Mouse (Mus musculus) adrenal gland, postnatal 0 days (tissue): Measurements from ENCODE around the gene Skint10. TPM values are rescaled to one million over a fixed set of nuclear protein-coding genes. Genes with fewer than 3 reads are reported as not detected.

Experiments used
- polyA plus RNA-seq: library from polyadenylated mRNA; unstranded; fragments of >200 nt; fragmentation: Nextera tagmentation; extraction: Ambion mirVana; gene quantifications from 2 replicates; pipeline ENCODE4 v1.2.1, GENCODE M21; 2015

The Skint10 gene
- not detected in 2 replicates for polyA plus RNA-seq

GRCm38 (mm10) chr4:112774766-112775165 is at the start of gene Skint10:
Skint10 (minus strand) TSS chr4:112774866.

Other genes starting within 250 kb of the Skint10 start
- gene Skint2, start 217.7 kb downstream of the Skint10 start, polyA plus RNA-seq, result not detected in 2 replicates